Mouse (Mus musculus) limb, embryonic 13.5 days (tissue): ENCODE results near the gene Tmem9b. TPM values are rescaled to one million over a fixed set of nuclear protein-coding genes. Genes with fewer than 3 reads are reported as not detected.
A peak's percentile ranks its signal among the peaks of the same experiment; 100 is the strongest.

Experiments used
- ATAC-seq: fragments of 200-750 bp; cut with Nextera tagmentation; 2 replicates; pipeline ENCODE4 v1.8.0; 2017; ENCODE audit warnings: low read depth, moderate number of reproducible peaks, moderate TSS enrichment; ENCODE audit not compliant: low FRiP score
- H3K27ac ChIP-seq: fragments of 300-500 bp; sonication (generic); 2 replicates; pipeline ENCODE4 v1.5.1; 2015; ENCODE audit warnings: inconsistent platforms, mild to moderate bottlenecking, moderate library complexity
- H3K27me3 ChIP-seq: fragments of 300-500 bp; sonication (generic); 2 replicates; pipeline ENCODE4 v1.6.1; 2015; ENCODE audit warnings: mild to moderate bottlenecking, inconsistent platforms
- H3K36me3 ChIP-seq: fragments of 300-500 bp; sonication (generic); 2 replicates; pipeline ENCODE4 v1.6.1; 2015; ENCODE audit warnings: inconsistent platforms, mild to moderate bottlenecking, moderate library complexity
- H3K4me1 ChIP-seq: fragments of 300-500 bp; sonication (generic); 2 replicates; pipeline ENCODE4 v1.6.1; 2015; ENCODE audit warnings: inconsistent platforms
- H3K4me2 ChIP-seq: fragments of 300-500 bp; sonication (generic); replicated peaks from 2 replicates; pipeline ENCODE4 v1.6.1; 2015; ENCODE audit warnings: inconsistent platforms, mild to moderate bottlenecking, moderate library complexity
- H3K4me3 ChIP-seq: fragments of 300-500 bp; sonication (generic); 2 replicates; pipeline ENCODE4 v1.5.1; 2015; ENCODE audit warnings: moderate library complexity, mild to moderate bottlenecking, inconsistent platforms
- H3K9ac ChIP-seq: fragments of 300-500 bp; sonication (generic); 2 replicates; pipeline ENCODE4 v1.6.1; 2015; ENCODE audit warnings: mild to moderate bottlenecking, inconsistent platforms
- H3K9me3 ChIP-seq: fragments of 300-500 bp; sonication (generic); 2 replicates; pipeline ENCODE4 v1.6.1; 2016; ENCODE audit warnings: inconsistent platforms
- WGBS: fragments of 180-500 bp; shearing (Covaris S2); methylation state at CpG from one replicate; pipeline ENCODE4 v1.1.7; 2015; 5-methylcytosine and 5-hydroxymethylcytosine counted together
- polyA plus RNA-seq: library from polyadenylated mRNA; unstranded; fragments of >200 nt; fragmentation: Nextera tagmentation; extraction: Ambion mirVana; gene quantifications from 2 replicates; pipeline ENCODE4 v1.2.1, GENCODE M21; 2015

The Tmem9b gene
- polyA plus RNA-seq, 1 experiment from 2014 or later = 47.8 TPM

- H3K4me1 ChIP-seq = no peaks in the 10 kb centered on the region
- ATAC-seq = no peak
- H3K9me3 ChIP-seq = no peaks in the 10 kb centered on the region
- H3K4me3 ChIP-seq = no peak overlapping the region
- no peak overlapping the region for H3K4me2 ChIP-seq
- no peaks in the 10 kb centered on the region for H3K27me3 ChIP-seq
- H3K9ac ChIP-seq = no peak overlapping the region
- no peak overlapping the region for H3K27ac ChIP-seq
- 42% methylated on average over 2 of the region's 2 CpGs for WGBS
- H3K36me3 ChIP-seq = no peaks in the 10 kb centered on the region
These were observed 16.2 kb upstream of the Tmem9b start for GRCm38 (mm10) chr7:109768699-109769383.

- H3K4me1 ChIP-seq = no peaks in the 10 kb centered on the region
- H3K9ac ChIP-seq = no peak overlapping the region
- no peak overlapping the region for H3K4me2 ChIP-seq
- WGBS = 80% methylated on average over 7 of the region's 7 CpGs
- H3K4me3 ChIP-seq = no peak overlapping the region
- no peak for ATAC-seq
- no peak overlapping the region for H3K27ac ChIP-seq
- no peaks in the 10 kb centered on the region for H3K9me3 ChIP-seq
- H3K27me3 ChIP-seq = no peaks in the 10 kb centered on the region
- H3K36me3 ChIP-seq = no peaks in the 10 kb centered on the region
These were observed 15.1 kb upstream of the Tmem9b start for GRCm38 (mm10) chr7:109767575-109768350.

GRCm38 (mm10) chr7:109764009-109764408, 11.3 kb upstream of the Tmem9b start:
- no peak for ATAC-seq
- Histone ChIP-seq H3K9me3 (no peaks in the 10 kb centered on the region), H3K4me1 (no peaks in the 10 kb centered on the region), H3K4me3 (no peak overlapping the region), H3K36me3 (no peaks in the 10 kb centered on the region), H3K9ac (no peak overlapping the region), H3K27ac (no peak overlapping the region), H3K4me2 (no peak overlapping the region), H3K27me3 (no peaks in the 10 kb centered on the region)
- 66% methylated on average over 2 of the region's 2 CpGs for WGBS

GRCm38 (mm10) chr7:109756291-109756690, 3.6 kb upstream of the Tmem9b start:
- Histone ChIP-seq H3K9ac (no peak overlapping the region), H3K4me1 (peaks cover 13% of the 10 kb centered on the region), H3K36me3 (no peaks in the 10 kb centered on the region), H3K4me3 (no peak overlapping the region), H3K9me3 (no peaks in the 10 kb centered on the region), H3K4me2 (no peak overlapping the region), H3K27ac (no peak overlapping the region), H3K27me3 (no peaks in the 10 kb centered on the region)
- no peak for ATAC-seq
- 91% methylated on average over 3 of the region's 3 CpGs for WGBS

GRCm38 (mm10) chr7:109754034-109754433, 1.4 kb upstream of the Tmem9b start:
- WGBS = 82% methylated on average over 8 of the region's 8 CpGs
- no peak overlapping the region for H3K4me3 ChIP-seq

GRCm38 (mm10) chr7:109751427-109752007, 1.2 kb downstream of the Tmem9b start:
- Histone ChIP-seq H3K9ac (peak overlapping the region; percentile 91), H3K36me3 (0 out of 2 replicates have a peak, but pooled peaks cover under 1% of the 10 kb centered on the region), H3K27me3 (no peaks in the 10 kb centered on the region), H3K4me3 (peak overlapping the region; percentile 88), H3K4me2 (peak overlapping the region; percentile 91), H3K4me1 (peaks cover 16% of the 10 kb centered on the region), H3K27ac (peak overlapping the region; percentile 72; the same call in 1 of the 2 replicates), H3K9me3 (no peaks in the 10 kb centered on the region)
- 5% methylated on average over 13 of the region's 13 CpGs for WGBS
- no peak; the same call in 1 of the 2 replicates for ATAC-seq

More at GRCm38 (mm10) chr7:109754034-109754433, 1.4 kb upstream of the Tmem9b start:
- H3K9ac ChIP-seq = no peak overlapping the region
- ATAC-seq = no peak
- no peaks in the 10 kb centered on the region for H3K27me3 ChIP-seq
- no peak overlapping the region for H3K4me2 ChIP-seq
- H3K9me3 ChIP-seq = no peaks in the 10 kb centered on the region
- no peak overlapping the region for H3K27ac ChIP-seq
- H3K4me1 ChIP-seq = peaks cover 16% of the 10 kb centered on the region
- H3K36me3 ChIP-seq = no peaks in the 10 kb centered on the region

- Histone ChIP-seq H3K4me1 (peaks cover 7% of the 10 kb centered on the region), H3K36me3 (peaks cover 30% of the 10 kb centered on the region), H3K9me3 (no peaks in the 10 kb centered on the region), H3K27me3 (no peaks in the 10 kb centered on the region), H3K4me3 (no peak overlapping the region), H3K27ac (no peak overlapping the region), H3K4me2 (no peak overlapping the region), H3K9ac (no peak overlapping the region)
- WGBS = 58% methylated on average over 1 of the region's 1 CpGs
- no peak for ATAC-seq
These were observed 4.9 kb downstream of the Tmem9b start for GRCm38 (mm10) chr7:109747747-109748146.

- no peaks in the 10 kb centered on the region for H3K9me3 ChIP-seq
- no peaks in the 10 kb centered on the region for H3K4me1 ChIP-seq
- H3K36me3 ChIP-seq = peaks cover 44% of the 10 kb centered on the region
- no peak for ATAC-seq
- H3K4me2 ChIP-seq = no peak overlapping the region
- no peak overlapping the region for H3K4me3 ChIP-seq
- no peaks in the 10 kb centered on the region for H3K27me3 ChIP-seq
- H3K27ac ChIP-seq = no peak overlapping the region
- WGBS = 81% methylated on average over 4 of the region's 4 CpGs
- no peak overlapping the region for H3K9ac ChIP-seq
These were observed 11.0 kb downstream of the Tmem9b start for GRCm38 (mm10) chr7:109741703-109742102.

GRCm38 (mm10) chr7:109741060-109741459, 11.6 kb downstream of the Tmem9b start:
- no peak overlapping the region for H3K4me2 ChIP-seq
- H3K36me3 ChIP-seq = peaks cover 45% of the 10 kb centered on the region
- 81% methylated on average over 1 of the region's 1 CpGs for WGBS
- H3K4me1 ChIP-seq = no peaks in the 10 kb centered on the region
- H3K4me3 ChIP-seq = no peak overlapping the region
- H3K9me3 ChIP-seq = no peaks in the 10 kb centered on the region
- no peak overlapping the region for H3K27ac ChIP-seq
- no peak for ATAC-seq
- H3K27me3 ChIP-seq = no peaks in the 10 kb centered on the region
- no peak overlapping the region for H3K9ac ChIP-seq

GRCm38 (mm10) chr7:109739822-109740370, 12.8 kb downstream of the Tmem9b start:
- H3K27ac ChIP-seq = no peak overlapping the region
- H3K9ac ChIP-seq = no peak overlapping the region
- peaks cover 41% of the 10 kb centered on the region for H3K36me3 ChIP-seq
- 81% methylated on average over 5 of the region's 5 CpGs for WGBS
- H3K4me2 ChIP-seq = no peak overlapping the region
- no peaks in the 10 kb centered on the region for H3K4me1 ChIP-seq
- no peak overlapping the region for H3K4me3 ChIP-seq
- no peaks in the 10 kb centered on the region for H3K27me3 ChIP-seq
- ATAC-seq = no peak
- H3K9me3 ChIP-seq = no peaks in the 10 kb centered on the region

- Histone ChIP-seq H3K27ac (no peak overlapping the region), H3K9ac (no peak overlapping the region), H3K36me3 (peaks cover 17% of the 10 kb centered on the region), H3K9me3 (no peaks in the 10 kb centered on the region), H3K4me1 (no peaks in the 10 kb centered on the region), H3K4me2 (no peak overlapping the region), H3K4me3 (no peak overlapping the region), H3K27me3 (no peaks in the 10 kb centered on the region)
- no peak for ATAC-seq
- WGBS = 87% methylated on average over 4 of the region's 4 CpGs
These were observed 17.9 kb downstream of the Tmem9b start for GRCm38 (mm10) chr7:109734806-109735205.

- Histone ChIP-seq H3K4me3 (no peak within 1 kb of the TSS), H3K27me3 (no peaks in the 10 kb centered on the region), H3K27ac (no peak within 1 kb of the TSS), H3K4me1 (no peaks in the 10 kb centered on the region), H3K9me3 (no peaks in the 10 kb centered on the region), H3K4me2 (no peak within 1 kb of the TSS), H3K36me3 (peaks cover 12% of the 10 kb centered on the region), H3K9ac (no peak within 1 kb of the TSS)
- ATAC-seq = no peak
- 86% methylated on average over 5 of the region's 5 CpGs for WGBS
These were observed 21.0 kb downstream of the Tmem9b start, which contains the start of gene Ascl3 for GRCm38 (mm10) chr7:109731626-109732025. Gene Ascl3 (minus strand): TSS chr7:109731726.
